Mouse (Mus musculus) myocyte (in vitro differentiated cells): Measurements from ENCODE around the gene Sos1. TPM values are rescaled to one million over a fixed set of nuclear protein-coding genes. Genes with fewer than 3 reads are reported as not detected.
A peak's percentile ranks its signal among the peaks of the same experiment; 100 is the strongest.

Experiments
- H3K27me3 ChIP-seq: one replicate; pipeline ENCODE4 v1.6.1; 2011; ENCODE audit not compliant: control insufficient read depth, insufficient read depth, insufficient read length
- H3K36me3 ChIP-seq: one replicate; pipeline ENCODE4 v1.6.1; 2011; ENCODE audit not compliant: control insufficient read depth, insufficient read depth
- H3K4me2 ChIP-seq: one replicate; pipeline ENCODE4 v1.6.1; 2011; ENCODE audit warnings: low read depth, control low read depth
- H3K4me3 ChIP-seq: one replicate; pipeline ENCODE4 v1.5.1; 2011; ENCODE audit warnings: mild to moderate bottlenecking, control low read depth, moderate library complexity
- H3K79me2 ChIP-seq: one replicate; pipeline ENCODE4 v1.6.1; 2011; ENCODE audit not compliant: control insufficient read depth, insufficient read depth
- H3ac ChIP-seq: one replicate; pipeline ENCODE4 v1.6.1; 2011; ENCODE audit not compliant: control insufficient read depth, insufficient read length
- CEBPB ChIP-seq: IDR thresholded peaks from 2 replicates; pipeline ENCODE4 v1.6.1; 2011; ENCODE audit warnings: mild to moderate bottlenecking, moderate library complexity; ENCODE audit not compliant: poor library complexity, insufficient read depth, severe bottlenecking
- E2F4 ChIP-seq: IDR thresholded peaks from one replicate; pipeline ENCODE4 v1.6.1; 2011; ENCODE audit warnings: mild to moderate bottlenecking, control low read depth, moderate library complexity; ENCODE audit not compliant: insufficient read depth
- MAX ChIP-seq: IDR thresholded peaks from one replicate; pipeline ENCODE4 v1.6.1; 2011; ENCODE audit warnings: low read depth, mild to moderate bottlenecking, control low read depth
- MYOD1 ChIP-seq, 3 experiments: IDR thresholded peaks; one replicate each; pipeline ENCODE4 v1.6.1; 2011; ENCODE audit warnings: control low read depth in 2 of 3, low read depth in 2 of 3, mild to moderate bottlenecking in 2 of 3, moderate library complexity in 1 of 3; ENCODE audit not compliant: insufficient read length in 2 of 3, control insufficient read depth in 1 of 3
- MYOG ChIP-seq, 3 experiments: IDR thresholded peaks; one replicate each; pipeline ENCODE4 v1.6.1; 2011; ENCODE audit warnings: control low read depth in 2 of 3, low read depth in 2 of 3, mild to moderate bottlenecking in 2 of 3; ENCODE audit not compliant: insufficient read length in 2 of 3, control insufficient read depth in 1 of 3, insufficient read depth in 1 of 3
- POLR2A ChIP-seq: IDR thresholded peaks from one replicate; pipeline ENCODE4 v1.6.1; 2011; ENCODE audit warnings: low read depth, mild to moderate bottlenecking, control low read depth, moderate library complexity; ENCODE audit not compliant: insufficient read length
- POLR2AphosphoS2 ChIP-seq: IDR thresholded peaks from one replicate; pipeline ENCODE4 v1.6.1; 2011; ENCODE audit warnings: low read depth, control low read depth; ENCODE audit not compliant: insufficient read length
- REST ChIP-seq: IDR thresholded peaks from one replicate; pipeline ENCODE4 v1.6.1; 2011; ENCODE audit warnings: mild to moderate bottlenecking, control low read depth, moderate library complexity; ENCODE audit not compliant: insufficient read depth, insufficient read length
- SRF ChIP-seq: IDR thresholded peaks from one replicate; pipeline ENCODE4 v1.6.1; 2011; ENCODE audit warnings: low read depth; ENCODE audit not compliant: control insufficient read depth, insufficient read length
- TCF12 ChIP-seq: IDR thresholded peaks from one replicate; pipeline ENCODE4 v1.6.1; 2011; ENCODE audit warnings: mild to moderate bottlenecking, control low read depth; ENCODE audit not compliant: poor library complexity, insufficient read depth, severe bottlenecking
- TCF3 ChIP-seq: IDR thresholded peaks from one replicate; pipeline ENCODE4 v1.6.1; 2011; ENCODE audit warnings: low read depth, control low read depth; ENCODE audit not compliant: insufficient read length
- USF1 ChIP-seq: IDR thresholded peaks from one replicate; pipeline ENCODE4 v1.6.1; 2011; ENCODE audit warnings: low read depth, mild to moderate bottlenecking, control low read depth, moderate library complexity
- polyA plus RNA-seq: library from polyadenylated mRNA; unstranded; fragments of >200 nt; fragmentation: generic; extraction: Trizol; gene quantifications from one replicate; pipeline ENCODE4 v1.2.1, GENCODE M21; 2012; ENCODE audit warnings: missing spikeins

The Sos1 gene
- polyA plus RNA-seq, 1 experiment, result 4.7 TPM

DNA sequence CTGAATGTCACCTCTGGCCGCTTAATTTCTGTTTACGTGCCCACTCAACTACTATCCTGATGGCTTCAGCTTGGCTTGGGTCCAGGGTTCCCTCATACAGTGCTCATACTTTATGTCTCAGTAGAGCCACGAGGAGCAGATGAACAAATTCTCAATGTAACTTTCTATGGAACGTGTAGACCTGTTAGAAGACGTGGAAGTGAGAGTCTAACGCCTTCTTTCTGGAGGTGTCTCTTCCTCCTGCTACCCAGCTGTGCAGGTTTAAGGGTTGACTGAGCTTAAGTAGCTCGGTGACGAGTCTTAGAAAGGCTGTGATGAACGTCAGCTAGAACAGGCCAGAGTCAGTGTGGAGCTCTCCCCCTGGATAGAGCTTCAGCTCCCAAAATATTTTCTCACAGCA, 111.6 kb downstream of the Sos1 start:
- Histone ChIP-seq H3K79me2 (no peaks in the 10 kb centered on the region), H3K4me2 (no peak overlapping the region)
- TF ChIP-seq SRF, result no peak
- TF ChIP-seq MYOD1 (IDR thresholded peaks at IDR 0.05; ENCODE audit: control insufficient read depth in 1 of 3, insufficient read length in 2 of 3, low read depth in 2 of 3), result no peak
- TF ChIP-seq POLR2AphosphoS2, result no peak
- no peak for TF ChIP-seq E2F4
- no peak for TF ChIP-seq TCF3
- TF ChIP-seq POLR2A, result no peak

DNA sequence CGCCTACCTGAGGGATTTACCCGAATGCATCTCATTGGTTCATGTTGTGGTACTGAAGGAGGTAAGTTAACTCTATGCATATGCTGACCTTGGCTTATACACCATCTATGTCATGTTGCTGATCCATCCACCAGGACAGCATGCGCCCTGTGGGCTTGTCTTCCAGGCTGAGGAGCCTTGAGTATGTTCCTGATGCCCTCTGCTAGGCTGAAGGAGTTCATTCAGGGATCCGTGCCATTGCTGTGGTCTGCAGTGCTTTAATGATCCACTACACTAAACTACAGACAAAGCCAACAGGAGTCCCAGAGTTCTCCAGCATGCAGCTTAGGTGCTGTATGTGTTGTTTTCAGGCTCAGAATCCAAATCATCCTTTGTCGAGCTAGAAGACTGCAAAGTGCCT, 113.0 kb downstream of the Sos1 start:
- no peak for TF ChIP-seq MAX
- no peak for TF ChIP-seq USF1
- no peak for TF ChIP-seq E2F4
- TF ChIP-seq MYOD1 (IDR thresholded peaks at IDR 0.05; ENCODE audit: control insufficient read depth in 1 of 3, insufficient read length in 2 of 3, low read depth in 2 of 3), result no peak
- no peak for TF ChIP-seq TCF12
- no peak for TF ChIP-seq POLR2A
- TF ChIP-seq POLR2AphosphoS2, result no peak
- no peak for TF ChIP-seq CEBPB
- no peak for TF ChIP-seq REST
- no peak for TF ChIP-seq SRF
- TF ChIP-seq TCF3, result no peak
- no peak for TF ChIP-seq MYOG (IDR thresholded peaks at IDR 0.05; ENCODE audit: control insufficient read depth in 1 of 3, insufficient read depth in 1 of 3, insufficient read length in 2 of 3, low read depth in 2 of 3)
- H3ac ChIP-seq, result no peak overlapping the region
- H3K4me3 ChIP-seq, result no peak overlapping the region
- peaks cover 14% of the 10 kb centered on the region for H3K27me3 ChIP-seq
- no peak overlapping the region for H3K4me2 ChIP-seq
- no peaks in the 10 kb centered on the region for H3K36me3 ChIP-seq
- no peaks in the 10 kb centered on the region for H3K79me2 ChIP-seq

More for the DNA sequence above, 111.6 kb downstream of the Sos1 start:
- Histone ChIP-seq H3K27me3 (peaks cover 9% of the 10 kb centered on the region), H3K36me3 (no peaks in the 10 kb centered on the region), H3ac (no peak overlapping the region), H3K4me3 (no peak overlapping the region)

DNA sequence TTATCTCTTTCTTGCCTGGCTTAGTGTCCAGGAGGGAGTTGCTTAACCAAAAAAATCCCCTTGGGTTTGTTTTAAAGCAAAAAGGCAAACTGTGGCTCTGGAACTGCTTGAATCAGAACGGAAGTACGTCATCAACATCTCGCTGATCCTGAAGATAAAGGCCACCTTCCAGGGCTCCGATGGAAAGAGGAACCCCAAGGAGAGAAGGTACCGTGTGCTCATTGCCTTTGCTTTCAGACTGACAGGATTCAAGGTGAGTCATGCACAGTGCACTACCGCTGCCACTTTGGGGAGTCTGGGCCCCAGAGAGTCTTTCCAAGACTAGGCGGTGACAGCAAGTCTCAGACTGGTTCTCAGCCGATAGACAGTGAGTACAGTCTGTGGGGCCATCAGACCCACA, 120.0 kb downstream of the Sos1 start:
- peaks cover 5% of the 10 kb centered on the region for H3K27me3 ChIP-seq
- no peak overlapping the region for H3K4me3 ChIP-seq
- no peaks in the 10 kb centered on the region for H3K79me2 ChIP-seq
- no peak overlapping the region for H3K4me2 ChIP-seq
- H3ac ChIP-seq, result no peak overlapping the region
- no peaks in the 10 kb centered on the region for H3K36me3 ChIP-seq
- no peak for TF ChIP-seq MYOD1 (IDR thresholded peaks at IDR 0.05; ENCODE audit: control insufficient read depth in 1 of 3, insufficient read length in 2 of 3, low read depth in 2 of 3)
- TF ChIP-seq E2F4, result no peak
- no peak for TF ChIP-seq MAX
- TF ChIP-seq TCF3, result no peak
- no peak for TF ChIP-seq CEBPB
- TF ChIP-seq SRF, result no peak
- TF ChIP-seq POLR2A, result no peak
- no peak for TF ChIP-seq USF1

DNA sequence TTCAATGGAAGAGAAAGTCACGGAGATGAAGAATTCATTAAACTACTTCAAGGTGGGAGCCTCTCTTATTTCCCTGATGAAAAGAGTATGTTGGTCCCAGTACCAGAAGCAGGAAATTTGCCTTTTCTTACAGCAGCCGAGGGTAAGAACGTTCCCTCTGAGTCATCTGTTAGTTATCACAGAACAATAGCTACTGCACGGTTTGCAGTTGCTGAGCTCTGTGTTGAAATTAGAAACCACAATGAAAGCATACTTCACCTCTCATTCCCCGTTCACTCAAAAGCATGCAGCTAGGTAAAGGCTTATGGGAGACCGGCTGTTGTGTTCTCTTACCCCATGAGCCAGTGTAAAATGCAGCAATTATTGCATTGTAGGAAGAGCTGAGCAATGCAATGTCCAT, 133.0 kb downstream of the Sos1 start:
- no peaks in the 10 kb centered on the region for H3K36me3 ChIP-seq
- H3K4me3 ChIP-seq, result no peak overlapping the region
- no peaks in the 10 kb centered on the region for H3K79me2 ChIP-seq
- H3K27me3 ChIP-seq, result no peaks in the 10 kb centered on the region
- peak overlapping the region; percentile 40 for H3K4me2 ChIP-seq
- TF ChIP-seq CEBPB, result no peak
- TF ChIP-seq MYOD1 (IDR thresholded peaks at IDR 0.05; ENCODE audit: control insufficient read depth in 1 of 3, insufficient read length in 2 of 3, low read depth in 2 of 3), result no peak
- no peak for TF ChIP-seq POLR2AphosphoS2
- TF ChIP-seq MYOG (IDR thresholded peaks at IDR 0.05; ENCODE audit: control insufficient read depth in 1 of 3, insufficient read depth in 1 of 3, insufficient read length in 2 of 3, low read depth in 2 of 3), result no peak
- TF ChIP-seq MAX, result no peak
- TF ChIP-seq SRF, result no peak
- no peak overlapping the region for H3ac ChIP-seq

DNA sequence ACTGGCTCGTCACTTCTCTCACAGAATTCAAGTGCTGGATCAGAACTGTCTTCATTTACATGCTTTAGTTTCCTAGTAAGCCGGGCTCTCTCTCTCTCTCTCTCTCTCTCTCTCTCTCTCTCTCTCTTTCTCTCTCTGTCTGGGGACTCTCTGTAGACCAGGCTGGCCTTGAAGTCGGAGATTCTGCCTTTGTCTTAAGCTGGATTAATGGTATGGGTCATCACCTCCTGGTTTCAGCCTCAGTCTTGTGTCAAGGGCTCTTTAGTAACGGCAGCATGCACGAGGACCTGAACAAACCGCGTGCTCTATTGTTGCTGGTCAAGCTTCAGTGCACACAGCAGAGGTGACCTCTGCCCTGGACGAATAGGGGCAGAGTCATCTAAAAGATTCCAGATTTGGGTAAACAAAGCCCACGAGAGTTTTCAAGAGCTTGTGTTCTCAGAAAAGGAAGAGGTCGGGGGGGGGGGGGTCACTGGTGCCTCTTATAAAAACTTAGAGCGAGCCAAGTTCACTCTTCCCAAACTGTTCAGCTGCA, 133.6 kb downstream of the Sos1 start:
- no peak overlapping the region for H3K4me3 ChIP-seq
- peak overlapping the region; percentile 40 for H3K4me2 ChIP-seq
- no peaks in the 10 kb centered on the region for H3K79me2 ChIP-seq
- no peaks in the 10 kb centered on the region for H3K36me3 ChIP-seq
- no peak for TF ChIP-seq CEBPB
- TF ChIP-seq SRF, result no peak
- no peak for TF ChIP-seq TCF12
- TF ChIP-seq TCF3, result no peak
- TF ChIP-seq POLR2AphosphoS2, result no peak
- no peak for TF ChIP-seq MYOD1 (IDR thresholded peaks at IDR 0.05; ENCODE audit: control insufficient read depth in 1 of 3, insufficient read length in 2 of 3, low read depth in 2 of 3)
- H3ac ChIP-seq, result no peak overlapping the region
- no peaks in the 10 kb centered on the region for H3K27me3 ChIP-seq

DNA sequence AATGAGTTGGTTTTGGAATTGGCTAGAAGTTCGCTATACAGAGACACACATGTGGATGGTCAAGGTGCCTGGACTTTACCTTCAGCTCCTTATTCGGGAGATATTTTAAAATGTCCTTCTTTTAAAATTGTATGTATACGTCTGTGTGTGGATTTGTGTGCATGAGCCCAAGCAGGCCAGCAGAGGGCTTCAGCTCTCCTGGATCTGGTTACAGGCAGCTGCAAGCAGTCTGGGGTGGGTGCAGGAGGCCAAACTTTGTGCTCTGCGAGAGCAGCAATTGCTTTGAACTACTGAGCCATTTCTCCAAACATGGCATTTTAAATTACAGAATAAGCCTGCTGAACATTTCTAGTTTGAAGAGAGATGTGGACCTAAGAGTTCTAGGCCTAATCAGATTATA, 135.0 kb downstream of the Sos1 start:
- TF ChIP-seq MYOG (IDR thresholded peaks at IDR 0.05; ENCODE audit: control insufficient read depth in 1 of 3, insufficient read depth in 1 of 3, insufficient read length in 2 of 3, low read depth in 2 of 3) (peak in 1 of 3 experiments; percentile 45), SRF (no peak), TCF12 (no peak), POLR2AphosphoS2 (no peak), TCF3 (no peak), MAX (no peak), E2F4 (no peak)
- H3K4me3 ChIP-seq, result no peak overlapping the region
- no peaks in the 10 kb centered on the region for H3K79me2 ChIP-seq
- H3K4me2 ChIP-seq, result no peak overlapping the region
- no peaks in the 10 kb centered on the region for H3K27me3 ChIP-seq
- no peak overlapping the region for H3ac ChIP-seq
- H3K36me3 ChIP-seq, result no peaks in the 10 kb centered on the region

Other genes starting within 250 kb of the Sos1 start
- gene Morn2, start 190.2 kb downstream of the Sos1 start, polyA plus RNA-seq, result 30.4 TPM
- gene Dhx57, start 190.0 kb downstream of the Sos1 start, polyA plus RNA-seq, result 7.4 TPM
- gene Arhgef33, start 173.0 kb downstream of the Sos1 start, polyA plus RNA-seq, result 0.01 TPM
- gene Gm10190, start 106.9 kb downstream of the Sos1 start, polyA plus RNA-seq, result not detected
- gene Cdkl4, start 97.4 kb upstream of the Sos1 start, polyA plus RNA-seq, result 0.02 TPM
- 2.8 TPM for gene Map4k3, start 248.0 kb upstream of the Sos1 start, polyA plus RNA-seq